Mouse (Mus musculus): ENCODE results near the gene Neil3. TPM values are rescaled to one million over a fixed set of nuclear protein-coding genes. Genes with fewer than 3 reads are reported as not detected.
"Not testable (repeated sequence)": the region's sequence is repeated elsewhere in the genome, so short reads cannot be mapped to it uniquely, and the experiment has no call there.

Neil3 gene
- total and polyA plus RNA-seq, 2 experiments from 2014 or later = 0.66 to 1.9 TPM

DNA sequence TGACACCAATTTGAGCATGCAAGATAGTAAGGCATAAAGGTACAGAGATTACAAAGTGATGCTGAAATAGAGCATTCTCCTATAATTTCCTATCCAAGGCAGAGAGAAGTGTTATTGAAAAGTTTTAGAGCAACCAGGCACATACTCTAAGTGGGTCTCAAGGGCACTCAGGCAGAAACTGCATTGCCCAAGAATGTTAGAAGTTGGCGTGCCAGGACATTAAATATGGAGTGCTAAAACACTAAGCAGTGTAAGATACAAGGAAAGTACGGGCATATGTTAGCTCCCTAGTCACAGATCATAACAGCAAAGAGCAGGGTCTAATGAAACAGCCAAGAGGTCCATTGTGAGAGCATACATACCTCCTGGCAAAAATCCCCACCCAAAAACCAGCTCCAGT lies 65.3 kb downstream of the Neil3 start:
- WGBS = 82% methylated on average over 2 of the region's 2 CpGs

GRCm38 (mm10) chr8:53566223-53566622 lies 72.6 kb downstream of the Neil3 start:
- no peaks in the 10 kb centered on the region for H3K36me3 ChIP-seq (ENCODE audit: insufficient read depth, low read length)
- WGBS = 85% methylated on average over 6 of the region's 6 CpGs
- H3K4me1 ChIP-seq (ENCODE audit: insufficient read depth, low read length) = no peaks in the 10 kb centered on the region
- no peak overlapping the region for H3K27ac ChIP-seq (ENCODE audit: low read depth, low read length)
- no peaks in the 10 kb centered on the region for H3K27me3 ChIP-seq (ENCODE audit: insufficient read depth, low read length)
- no peak overlapping the region for H3K4me2 ChIP-seq (ENCODE audit: low read depth, low read length, poor library complexity, severe bottlenecking)
- no peak for TF ChIP-seq CTCF (IDR thresholded peaks at IDR 0.05)
- H3K9me3 ChIP-seq (ENCODE audit: low read length) = no peaks in the 10 kb centered on the region
- H3K4me3 ChIP-seq (ENCODE audit: low read depth, low read length) = no peak overlapping the region
- ATAC-seq (ENCODE audit: low FRiP score) (no peak), DNase-seq (ENCODE audit: low spot score) (no peak)
- no peak overlapping the region for H3K9ac ChIP-seq (replicated peaks; ENCODE audit: low read length, poor library complexity, severe bottlenecking)

More for the DNA sequence above, 65.3 kb downstream of the Neil3 start:
- Histone ChIP-seq H3K4me1 (ENCODE audit: insufficient read depth, low read length) (no peaks in the 10 kb centered on the region), H3K4me3 (ENCODE audit: low read depth, low read length) (no peak overlapping the region), H3K27ac (ENCODE audit: low read depth, low read length) (no peak overlapping the region), H3K9ac (replicated peaks; ENCODE audit: low read length, poor library complexity, severe bottlenecking) (no peak overlapping the region), H3K36me3 (ENCODE audit: insufficient read depth, low read length) (no peaks in the 10 kb centered on the region), H3K27me3 (ENCODE audit: insufficient read depth, low read length) (no peaks in the 10 kb centered on the region), H3K4me2 (ENCODE audit: low read depth, low read length, poor library complexity, severe bottlenecking) (no peak overlapping the region), H3K9me3 (ENCODE audit: low read length) (no peaks in the 10 kb centered on the region)
- ATAC-seq (ENCODE audit: low FRiP score) (no peak), DNase-seq (ENCODE audit: low spot score) (no peak)
- no peak for TF ChIP-seq CTCF (IDR thresholded peaks at IDR 0.05)

GRCm38 (mm10) chr8:53562441-53563040 lies 76.3 kb downstream of the Neil3 start:
- H3K4me3 ChIP-seq (ENCODE audit: low read depth, low read length) = no peak overlapping the region
- TF ChIP-seq CTCF (IDR thresholded peaks at IDR 0.05) = no peak
- ATAC-seq (ENCODE audit: low FRiP score) (no peak), DNase-seq (ENCODE audit: low spot score) (no peak)
- H3K9me3 ChIP-seq (ENCODE audit: low read length) = no peaks in the 10 kb centered on the region
- H3K27ac ChIP-seq (ENCODE audit: low read depth, low read length) = no peak overlapping the region
- no peaks in the 10 kb centered on the region for H3K36me3 ChIP-seq (ENCODE audit: insufficient read depth, low read length)
- H3K27me3 ChIP-seq (ENCODE audit: insufficient read depth, low read length) = no peaks in the 10 kb centered on the region
- H3K4me2 ChIP-seq (ENCODE audit: low read depth, low read length, poor library complexity, severe bottlenecking) = no peak overlapping the region
- no peak overlapping the region for H3K9ac ChIP-seq (replicated peaks; ENCODE audit: low read length, poor library complexity, severe bottlenecking)
- H3K4me1 ChIP-seq (ENCODE audit: insufficient read depth, low read length) = no peaks in the 10 kb centered on the region
- 19% methylated on average over 10 of the region's 10 CpGs for WGBS

- Histone ChIP-seq H3K9me3 (ENCODE audit: low read length) (no peaks in the 10 kb centered on the region), H3K4me3 (ENCODE audit: low read depth, low read length) (no peak overlapping the region), H3K27me3 (ENCODE audit: insufficient read depth, low read length) (no peaks in the 10 kb centered on the region), H3K4me1 (ENCODE audit: insufficient read depth, low read length) (no peaks in the 10 kb centered on the region), H3K9ac (replicated peaks; ENCODE audit: low read length, poor library complexity, severe bottlenecking) (no peak overlapping the region), H3K27ac (ENCODE audit: low read depth, low read length) (no peak overlapping the region), H3K4me2 (ENCODE audit: low read depth, low read length, poor library complexity, severe bottlenecking) (no peak overlapping the region), H3K36me3 (ENCODE audit: insufficient read depth, low read length) (no peaks in the 10 kb centered on the region)
- no peak for ATAC-seq (ENCODE audit: low FRiP score)
- no peak for TF ChIP-seq CTCF (IDR thresholded peaks at IDR 0.05)
- DNase-seq (ENCODE audit: low spot score) = no peak
- WGBS = 67% methylated on average over 2 of the region's 2 CpGs
These were observed 99.3 kb downstream of the Neil3 start for GRCm38 (mm10) chr8:53539585-53539984.

- H3K9me3 ChIP-seq (ENCODE audit: low read length); H3K4me2 ChIP-seq (ENCODE audit: low read depth, low read length, poor library complexity, severe bottlenecking); DNase-seq (ENCODE audit: low spot score); H3K36me3 ChIP-seq (ENCODE audit: insufficient read depth, low read length); H3K4me1 ChIP-seq (ENCODE audit: insufficient read depth, low read length); H3K27ac ChIP-seq (ENCODE audit: low read depth, low read length); H3K4me3 ChIP-seq (ENCODE audit: low read depth, low read length); ATAC-seq (ENCODE audit: low FRiP score); H3K9ac ChIP-seq (replicated peaks; ENCODE audit: low read length, poor library complexity, severe bottlenecking); H3K27me3 ChIP-seq (ENCODE audit: insufficient read depth, low read length): not testable (repeated sequence)
- WGBS = 21% methylated on average over 3 of the region's 3 CpGs
These were observed 100.8 kb downstream of the Neil3 start for GRCm38 (mm10) chr8:53538049-53538448.

Other genes with a start within 250 kb of the Neil3 start
- 6.8 and 12.3 TPM in 2 replicates for gene Aga, start 127.3 kb downstream of the Neil3 start, total RNA-seq (2014; rRNA removed)
- gene Aga, start 127.3 kb downstream of the Neil3 start, polyA plus RNA-seq (2015; fragmentation: Nextera tagmentation; extraction: Ambion mirVana) = 15.6 and 16.8 TPM in 2 replicates

Data from midbrain, postnatal 0 days (tissue).